Mouse (Mus musculus): ENCODE results near the gene Smtnl2. TPM values are rescaled to one million over a fixed set of nuclear protein-coding genes. Genes with fewer than 3 reads are reported as not detected.
"Not testable (repeated sequence)": the region's sequence is repeated elsewhere in the genome, so short reads cannot be mapped to it uniquely, and the experiment has no call there.

The Smtnl2 gene
- polyA plus RNA-seq, 1 experiment: 3.2 TPM

DNA sequence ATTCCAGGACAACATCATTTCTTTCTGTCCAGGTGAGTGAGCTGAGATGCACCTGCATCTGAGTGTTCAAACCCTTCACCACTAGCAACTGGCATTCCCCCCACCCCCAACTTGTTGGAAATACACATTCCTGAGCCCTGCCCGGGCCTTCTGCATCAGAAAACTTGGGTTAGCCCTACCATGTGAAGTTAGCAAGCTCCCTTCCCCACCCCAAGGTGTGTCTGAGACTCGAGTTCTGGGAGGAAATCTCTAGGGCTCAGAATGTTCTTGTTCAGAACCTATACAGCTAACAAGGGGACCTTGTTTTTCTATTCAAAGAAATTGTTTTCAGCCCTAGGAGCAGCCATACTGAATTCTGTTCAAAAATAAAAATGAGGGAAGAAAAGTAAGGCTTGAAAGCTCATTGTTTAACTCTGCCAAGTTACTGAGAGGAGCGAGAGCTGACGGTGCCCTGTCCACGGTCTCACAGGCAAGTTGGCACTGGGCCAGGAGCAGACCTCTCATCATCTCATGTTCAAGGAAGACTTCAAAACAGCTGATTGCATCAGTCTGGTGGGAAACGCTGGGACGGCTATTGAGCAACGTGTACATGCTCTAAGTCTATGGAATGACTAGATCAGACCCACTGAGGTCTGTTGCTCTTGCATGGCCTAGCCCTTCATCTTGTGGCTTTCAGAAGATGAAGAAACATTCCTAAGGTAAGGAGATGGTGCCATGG is 47.8 kb downstream of the Smtnl2 start:
- no peak for DNase-seq (ENCODE audit: extremely low spot score in 1 of 2, low spot score in 1 of 2)

DNA sequence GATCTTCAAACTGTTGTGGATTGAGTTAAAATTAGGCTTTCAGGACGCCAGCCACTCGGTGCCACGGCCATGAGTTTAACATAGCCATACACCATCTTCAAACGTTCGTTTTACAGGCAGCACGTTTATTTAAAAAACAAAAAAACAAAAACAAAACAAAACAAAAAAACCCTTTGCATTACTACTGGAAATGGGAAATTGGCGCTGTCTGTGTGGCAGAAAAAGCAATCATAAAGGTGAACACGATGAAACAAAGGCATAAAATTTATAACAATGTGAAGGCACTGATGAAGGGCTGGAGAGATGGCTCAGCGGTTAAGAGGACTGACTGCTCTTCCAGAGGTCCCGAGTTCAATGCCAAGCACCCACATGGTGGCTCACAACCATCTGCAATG is 49.2 kb downstream of the Smtnl2 start, which contains the start of gene Tekt1:
Gene Tekt1, minus strand, starts transcription at position 96 of the 395 bp plus-strand sequence.
- no peak for DNase-seq (ENCODE audit: extremely low spot score in 1 of 2, low spot score in 1 of 2)

DNA sequence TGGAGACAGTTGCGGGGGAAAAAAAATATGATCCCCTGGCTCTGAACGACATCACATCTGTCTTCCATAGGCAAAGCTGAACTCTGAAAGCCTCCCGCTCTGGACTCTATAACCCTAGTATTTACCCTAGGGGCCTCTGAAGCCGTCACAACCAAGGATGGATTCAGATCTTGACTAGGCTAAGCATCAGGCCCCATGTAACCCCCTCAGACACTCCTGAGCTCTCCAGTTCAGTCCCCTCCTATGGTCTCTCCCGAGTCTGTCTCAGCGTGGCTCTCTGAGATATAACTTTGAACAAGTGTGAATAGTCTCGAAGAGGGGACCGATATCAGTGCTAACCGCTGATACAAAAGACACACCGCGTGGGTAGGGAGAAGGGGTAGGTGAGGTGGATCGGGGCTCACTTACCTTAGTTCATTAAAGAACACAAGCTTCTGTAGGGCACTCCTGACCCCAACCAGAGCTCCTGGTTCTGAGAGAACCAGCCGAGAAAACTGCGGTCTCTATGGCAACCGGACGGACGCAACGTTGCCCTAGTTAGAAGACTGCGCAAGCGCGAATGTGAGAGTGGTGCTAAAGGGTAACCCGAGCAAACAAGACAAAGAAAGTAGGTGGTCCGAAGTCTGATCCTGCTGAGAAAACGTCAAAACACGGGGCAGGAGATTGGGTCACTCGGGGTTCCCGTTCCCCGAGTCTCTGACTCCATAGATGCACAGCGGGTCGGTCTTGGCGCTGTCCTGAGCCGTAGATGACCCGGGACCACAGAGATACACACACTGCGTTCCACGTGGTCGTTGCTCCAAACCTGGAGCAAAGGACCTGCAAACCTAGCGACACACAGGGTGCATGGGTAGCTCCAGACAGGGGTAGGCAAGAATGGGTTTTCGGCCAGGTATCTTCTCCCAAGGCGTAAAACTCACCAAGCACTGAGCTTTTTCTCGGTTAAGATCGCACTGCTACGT is 49.8 kb downstream of the Smtnl2 start:
- DNase-seq (ENCODE audit: extremely low spot score in 1 of 2, low spot score in 1 of 2): peak; percentile 63 to 82

DNA sequence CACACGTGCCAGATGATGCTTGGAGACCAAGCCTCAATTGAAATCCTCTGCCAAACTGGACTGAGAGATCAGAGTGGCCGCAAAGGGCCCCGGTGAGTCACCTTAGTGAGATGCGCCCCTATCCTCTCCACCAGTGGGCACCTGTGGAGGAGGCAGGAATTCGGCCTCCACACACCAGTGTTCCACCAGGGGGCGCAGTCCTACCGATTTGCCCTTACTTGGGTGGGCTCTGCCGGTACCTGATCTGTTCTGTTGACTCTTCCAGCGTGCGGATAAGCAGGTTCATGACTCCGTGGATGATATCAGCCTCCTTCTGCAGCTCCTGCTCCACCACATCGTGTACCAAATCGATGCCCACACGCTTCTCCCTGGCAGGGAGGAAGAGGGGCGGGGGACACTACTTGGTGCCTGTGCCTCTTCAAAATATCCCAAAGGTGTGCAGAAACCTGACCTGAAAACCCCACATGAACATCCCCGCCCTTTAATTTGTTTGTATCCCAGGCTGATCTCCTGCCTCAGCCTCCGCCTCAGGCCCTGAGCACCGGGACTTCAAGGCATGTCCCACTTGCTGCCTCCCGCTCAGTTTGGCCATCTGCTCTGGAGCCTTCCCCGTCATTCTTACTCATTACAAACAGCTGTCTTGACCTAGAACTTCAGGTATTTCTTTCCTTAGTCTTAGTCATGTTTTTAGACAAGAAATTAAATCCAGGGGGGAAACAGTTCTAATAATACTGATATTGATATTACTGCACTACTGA is 56.4 kb downstream of the Smtnl2 start:
- peak in 1 of 2 experiments; percentile 77 for DNase-seq (ENCODE audit: extremely low spot score in 1 of 2, low spot score in 1 of 2)

DNA sequence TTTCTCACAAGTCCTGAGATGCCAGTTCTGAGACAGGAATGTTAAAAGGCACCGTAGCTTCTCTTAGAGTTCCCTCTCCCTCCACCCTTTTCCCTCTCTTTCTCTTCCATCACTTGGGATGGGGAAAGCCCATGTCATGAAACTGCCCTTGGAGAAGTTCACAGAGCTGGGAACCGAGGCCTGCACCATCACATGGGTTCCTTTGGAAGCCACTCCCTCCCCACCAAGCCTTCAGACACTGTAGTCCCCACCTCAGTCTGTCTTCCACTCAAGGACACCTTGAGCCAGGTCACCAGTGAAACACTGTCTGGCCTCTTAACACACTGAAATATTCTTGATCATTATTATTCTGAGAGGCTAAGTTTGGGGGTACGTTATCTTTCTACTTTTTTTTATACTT is 58.3 kb downstream of the Smtnl2 start:
- no peak for DNase-seq (ENCODE audit: extremely low spot score in 1 of 2, low spot score in 1 of 2)

DNA sequence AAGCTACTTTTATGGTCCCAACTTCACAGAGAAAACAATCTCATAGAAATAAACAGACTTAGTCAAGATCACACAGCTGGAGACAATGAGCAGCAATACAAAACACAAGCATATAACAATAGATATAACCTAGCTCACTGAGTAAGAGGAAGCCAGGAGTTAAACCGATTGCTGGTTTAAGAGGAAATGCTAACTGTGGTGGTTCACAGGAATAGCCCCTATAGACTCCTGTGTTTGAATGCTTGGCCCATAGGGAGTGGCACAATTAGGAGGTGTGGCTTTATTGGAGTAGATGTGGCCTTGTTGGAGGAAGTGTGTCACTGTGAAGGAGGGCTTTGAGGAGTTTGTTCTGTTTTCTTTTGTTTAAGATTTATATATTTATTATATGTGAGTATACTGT is 59.2 kb downstream of the Smtnl2 start:
- no peak for DNase-seq (ENCODE audit: extremely low spot score in 1 of 2, low spot score in 1 of 2)

DNA sequence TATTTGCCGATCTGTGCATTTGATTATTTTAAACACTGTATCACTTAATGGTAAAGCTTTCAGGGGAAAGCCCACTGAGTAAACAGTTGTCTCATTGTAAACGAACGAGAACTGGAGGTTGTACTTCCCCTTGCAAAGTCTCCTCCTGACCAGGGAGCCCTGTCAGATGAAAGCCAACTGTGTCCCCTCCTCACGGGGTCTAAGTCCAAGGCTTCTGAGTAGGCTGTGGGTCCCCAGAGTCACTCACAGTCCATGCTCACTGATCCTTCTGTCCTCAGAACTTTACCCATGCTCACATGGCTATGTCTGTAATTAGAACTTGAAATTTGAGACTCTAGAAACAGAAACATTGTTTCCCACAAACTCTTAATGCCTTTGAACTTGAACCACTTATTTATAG is 61.9 kb downstream of the Smtnl2 start:
- DNase-seq (ENCODE audit: extremely low spot score in 1 of 2, low spot score in 1 of 2): no peak

DNA sequence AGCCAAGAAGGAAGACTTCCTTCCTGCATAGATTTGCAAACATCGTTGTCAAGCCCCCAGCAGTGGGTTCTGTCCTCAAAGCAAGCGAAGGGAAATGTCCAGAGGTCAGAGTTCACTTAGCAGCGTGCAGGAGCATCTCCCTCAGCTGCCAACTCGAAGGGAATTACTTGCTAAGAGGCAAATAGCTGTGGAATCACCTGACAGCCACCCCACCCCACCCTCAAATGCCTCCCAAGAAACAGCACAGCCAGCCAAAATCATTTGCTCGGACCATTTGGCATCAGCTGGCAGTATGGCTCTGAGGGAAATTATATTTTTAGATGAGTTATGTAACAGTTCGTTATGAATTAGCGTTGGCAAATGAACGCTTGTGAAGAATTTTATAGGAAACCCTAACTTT is 62.5 kb downstream of the Smtnl2 start:
- peak in 1 of 2 experiments; percentile 61 for DNase-seq (ENCODE audit: extremely low spot score in 1 of 2, low spot score in 1 of 2)

DNA sequence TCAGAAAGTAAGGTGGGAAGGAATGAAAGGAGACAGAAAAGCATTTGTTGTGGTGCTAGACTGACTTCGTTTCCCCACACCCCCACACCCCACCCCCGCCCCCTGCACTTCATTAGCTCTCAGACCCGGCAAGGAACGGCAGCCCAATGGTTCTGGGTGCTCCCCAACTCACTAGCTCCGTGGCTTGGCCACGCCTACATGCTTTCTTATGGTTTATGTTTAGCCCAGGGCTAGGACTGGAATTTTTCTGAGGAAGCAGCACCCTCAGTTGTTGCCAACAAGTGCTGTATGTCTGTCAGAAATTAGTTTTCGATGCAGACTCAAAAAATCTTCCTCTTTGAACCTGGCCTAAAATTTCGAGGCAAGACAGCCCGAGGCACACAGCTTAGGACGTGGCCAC is 63.0 kb downstream of the Smtnl2 start:
- DNase-seq (ENCODE audit: extremely low spot score in 1 of 2, low spot score in 1 of 2): no peak

DNA sequence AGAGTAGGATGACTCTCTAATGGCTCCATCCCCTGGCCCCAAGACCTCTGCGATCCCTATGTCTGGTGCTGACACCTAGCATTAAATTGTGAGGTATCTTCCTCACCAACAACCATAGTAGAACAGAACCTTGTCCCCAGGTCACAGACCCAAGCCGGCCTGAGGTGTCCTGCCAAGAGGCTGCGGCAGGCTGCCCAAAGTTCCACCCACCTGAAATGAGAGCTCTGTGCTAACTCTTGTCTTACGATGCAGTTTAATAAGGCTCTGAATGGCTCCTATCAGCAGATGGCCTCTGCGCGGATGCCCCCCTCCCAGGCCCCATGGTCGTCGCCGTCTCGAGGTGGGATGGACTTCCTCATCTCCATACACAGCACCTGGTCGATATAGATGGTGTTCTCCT is 67.0 kb downstream of the Smtnl2 start:
- DNase-seq (ENCODE audit: extremely low spot score in 1 of 2, low spot score in 1 of 2): no peak

DNA sequence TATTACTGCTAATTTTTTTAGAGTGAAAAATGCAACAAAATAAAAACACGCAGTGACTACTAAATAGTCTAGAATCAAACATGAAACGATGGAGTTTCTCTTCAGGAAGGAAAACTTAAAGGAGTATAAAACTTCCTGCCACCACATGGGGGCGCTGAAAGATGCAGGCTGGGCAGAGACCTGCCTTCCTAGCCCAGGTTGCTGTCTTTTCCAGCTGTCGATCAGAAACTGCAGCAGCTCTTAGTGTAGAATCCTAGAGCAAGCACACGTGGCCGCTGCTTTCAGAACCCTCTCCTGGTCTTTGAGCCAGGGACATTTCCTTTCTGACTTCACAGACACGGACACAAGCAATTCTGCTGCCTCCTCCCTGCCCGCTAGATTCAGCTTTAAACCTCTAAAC is 67.6 kb downstream of the Smtnl2 start:
- peak in 1 of 2 experiments; percentile 68 for DNase-seq (ENCODE audit: extremely low spot score in 1 of 2, low spot score in 1 of 2)

DNA sequence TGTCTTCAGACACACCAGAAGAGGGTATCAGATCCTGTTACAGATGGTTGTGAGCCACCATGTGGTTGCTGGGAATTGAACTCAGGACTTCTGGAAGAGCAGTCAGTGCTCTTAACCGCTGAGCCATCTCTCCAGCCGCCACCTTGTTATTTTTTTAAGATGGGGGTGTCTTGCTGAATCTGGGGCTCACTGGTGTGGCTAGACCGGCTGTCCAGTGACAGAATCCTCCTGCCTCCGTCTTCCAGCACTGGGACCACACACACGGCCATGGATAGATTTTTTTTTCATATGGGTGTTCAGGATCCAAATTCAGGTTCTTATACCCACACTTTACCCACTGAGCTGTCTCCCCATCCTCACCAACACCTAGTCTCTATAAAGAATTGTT is 68.3 kb downstream of the Smtnl2 start:
- DNase-seq (ENCODE audit: extremely low spot score in 1 of 2, low spot score in 1 of 2): not testable (repeated sequence)

DNA sequence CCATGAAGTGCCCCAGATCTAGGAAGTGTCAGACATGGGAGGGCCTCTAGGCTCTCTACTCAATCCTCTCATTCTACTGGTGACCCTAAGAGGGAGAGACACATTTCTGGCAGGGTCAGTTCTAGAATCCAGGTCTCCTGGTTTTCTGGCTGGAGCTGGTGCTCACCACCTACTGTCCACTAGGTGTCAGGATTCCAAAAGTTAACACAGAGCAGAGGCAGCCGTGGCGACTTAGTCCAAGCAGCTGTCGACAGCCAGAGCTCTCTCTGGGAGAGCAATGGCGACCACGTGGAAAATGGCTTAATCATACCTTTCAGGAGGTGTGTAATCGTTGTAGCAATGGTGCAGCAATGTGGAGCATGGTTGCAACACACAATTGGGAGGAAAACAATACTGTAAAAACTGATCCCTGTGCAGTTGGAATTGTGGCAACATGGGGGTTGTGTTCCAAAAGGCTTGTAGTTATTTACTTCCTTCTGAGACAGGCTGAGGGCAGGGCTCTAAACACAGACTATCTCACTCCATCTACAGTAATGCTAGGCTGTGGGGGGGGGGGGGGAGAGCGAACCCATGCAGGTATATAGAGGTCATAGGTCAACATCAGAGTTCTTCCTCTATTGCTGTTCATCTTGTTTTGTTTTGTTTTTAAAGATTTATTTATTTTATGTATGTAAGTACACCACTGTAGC is 68.8 kb downstream of the Smtnl2 start:
- DNase-seq (ENCODE audit: extremely low spot score in 1 of 2, low spot score in 1 of 2): peak in 1 of 2 experiments; percentile 81

DNA sequence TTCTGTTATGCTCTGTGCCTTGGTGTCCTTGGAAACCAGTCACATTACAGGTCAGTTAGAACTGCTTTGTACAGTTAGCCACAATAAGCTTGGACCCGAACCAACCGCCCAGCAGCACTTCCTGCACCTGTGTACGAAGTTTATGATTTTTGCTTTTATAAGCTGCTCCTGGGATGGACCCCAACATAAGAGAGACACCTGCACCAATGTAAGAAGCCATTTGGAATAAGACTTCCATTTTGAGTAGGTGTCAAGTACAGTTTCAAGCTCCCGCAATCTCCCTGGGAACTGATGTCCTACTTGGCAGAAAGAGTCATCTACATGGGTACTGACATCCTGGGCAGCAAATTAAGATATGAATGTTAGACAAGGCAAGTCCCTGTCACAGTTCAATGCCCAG is 71.8 kb downstream of the Smtnl2 start:
- DNase-seq (ENCODE audit: extremely low spot score in 1 of 2, low spot score in 1 of 2): no peak

Other genes with a start within 250 kb of the Smtnl2 start
- gene Gm43951, start 204.9 kb downstream of the Smtnl2 start, polyA plus RNA-seq (2012; rRNA removed): 8.0 and 8.1 TPM in 2 replicates
- gene 4933427D14Rik, start 204.3 kb downstream of the Smtnl2 start, polyA plus RNA-seq (2012; rRNA removed): 33.4 and 34.1 TPM in 2 replicates
- gene Txndc17, start 204.2 kb downstream of the Smtnl2 start, polyA plus RNA-seq (2012; rRNA removed): 64.0 and 64.6 TPM in 2 replicates
- gene Med31, start 196.1 kb downstream of the Smtnl2 start, polyA plus RNA-seq (2012; rRNA removed): 27.1 and 28.9 TPM in 2 replicates
- 12.8 and 15.5 TPM in 2 replicates for gene Slc13a5, start 144.5 kb downstream of the Smtnl2 start, polyA plus RNA-seq (2012; rRNA removed)
- gene Xaf1, start 110.1 kb downstream of the Smtnl2 start, polyA plus RNA-seq (2012; rRNA removed): 11.4 and 12.2 TPM in 2 replicates
- gene Fbxo39, start 97.3 kb downstream of the Smtnl2 start, polyA plus RNA-seq (2012; rRNA removed): 0.06 TPM in 1 of 2 replicates, not detected in the other
- 1.9 and 2.1 TPM in 2 replicates for gene Tekt1, start 49.3 kb downstream of the Smtnl2 start, polyA plus RNA-seq (2012; rRNA removed)
- 0.15 and 0.22 TPM in 2 replicates for gene Ggt6, start 23.8 kb upstream of the Smtnl2 start, polyA plus RNA-seq (2012; rRNA removed)
- 55.3 and 61.4 TPM in 2 replicates for gene Mybbp1a, start 29.6 kb upstream of the Smtnl2 start, polyA plus RNA-seq (2012; rRNA removed)
- 45.0 and 47.0 TPM in 2 replicates for gene Spns2, start 78.2 kb upstream of the Smtnl2 start, polyA plus RNA-seq (2012; rRNA removed)
- gene Spns3, start 138.8 kb upstream of the Smtnl2 start, polyA plus RNA-seq (2012; rRNA removed): 0.54 and 0.71 TPM in 2 replicates
- gene Ube2g1, start 195.6 kb upstream of the Smtnl2 start, polyA plus RNA-seq (2012; rRNA removed): 38.2 and 39.7 TPM in 2 replicates

All from frontal cortex, adult 2 months (tissue).